Mouse (Mus musculus): ENCODE measurements around the gene Ube2ql1. TPM values are rescaled to one million over a fixed set of nuclear protein-coding genes. Genes with fewer than 3 reads are reported as not detected.

Gene Ube2ql1
- total RNA-seq, 2 experiments from 2014 or later = 183 to 189 TPM

- DNase-seq (ENCODE audit: low spot score in 2 of 2) = no peak
Observed at GRCm38 (mm10) chr13:69717860-69718598, 21.7 kb downstream of the Ube2ql1 start.

- DNase-seq (ENCODE audit: low spot score in 2 of 2) = no peak
Observed at GRCm38 (mm10) chr13:69708236-69708635, 31.5 kb downstream of the Ube2ql1 start.

GRCm38 (mm10) chr13:69707496-69707895, 32.2 kb downstream of the Ube2ql1 start:
- no peak for DNase-seq (ENCODE audit: low spot score in 2 of 2)

GRCm38 (mm10) chr13:69706919-69707318, 32.8 kb downstream of the Ube2ql1 start:
- no peak for DNase-seq (ENCODE audit: low spot score in 2 of 2)

DNA sequence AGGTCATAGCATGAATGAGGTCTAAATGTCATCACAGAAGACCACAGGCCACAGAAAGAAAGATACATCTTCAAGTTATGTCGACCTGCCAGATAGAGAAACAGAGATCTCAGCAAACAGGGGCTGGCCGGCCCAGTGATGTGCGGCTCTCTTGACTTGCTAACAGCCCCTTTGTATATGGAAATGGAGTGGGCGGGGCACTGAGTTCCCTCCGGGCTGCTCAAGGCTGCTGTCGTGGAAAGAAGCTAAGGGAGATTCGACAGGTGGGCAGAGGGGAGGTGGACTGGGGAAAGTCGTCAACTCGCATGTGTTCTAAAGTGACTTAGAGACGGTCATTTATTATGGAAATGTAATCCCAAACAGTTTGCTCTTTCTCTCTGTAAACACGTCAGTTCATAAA, 36.2 kb downstream of the Ube2ql1 start:
- no peak for DNase-seq (ENCODE audit: low spot score in 2 of 2)

DNA sequence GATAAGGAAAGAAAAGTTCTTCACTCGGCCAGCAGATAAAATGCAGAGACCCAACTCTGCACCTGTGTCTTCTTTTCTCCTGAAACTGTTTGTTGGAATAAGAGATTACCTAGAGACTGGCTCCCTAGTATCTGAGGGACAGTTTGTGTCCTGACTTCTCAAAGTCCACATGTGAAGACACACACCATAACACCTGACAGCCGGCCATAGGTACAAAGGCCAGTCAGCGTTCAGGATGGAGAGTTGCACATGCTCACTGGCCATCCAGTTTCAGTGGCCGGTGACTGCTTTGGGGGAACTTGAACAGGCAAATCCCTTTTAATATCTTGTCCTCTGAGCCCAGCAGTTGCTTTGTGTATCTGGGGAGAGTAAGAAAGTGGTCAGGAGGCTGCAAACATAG, 38.3 kb downstream of the Ube2ql1 start:
- no peak for DNase-seq (ENCODE audit: low spot score in 2 of 2)

- no peak for DNase-seq (ENCODE audit: low spot score in 2 of 2)
Observed at GRCm38 (mm10) chr13:69700827-69701226, 38.9 kb downstream of the Ube2ql1 start.

- peak; percentile 74 to 86 for DNase-seq (ENCODE audit: low spot score in 2 of 2)
Observed at GRCm38 (mm10) chr13:69696333-69696991, 43.2 kb downstream of the Ube2ql1 start.

GRCm38 (mm10) chr13:69691074-69691473, 48.6 kb downstream of the Ube2ql1 start:
- DNase-seq (ENCODE audit: low spot score in 2 of 2) = peak in 1 of 2 experiments; percentile 45

DNA sequence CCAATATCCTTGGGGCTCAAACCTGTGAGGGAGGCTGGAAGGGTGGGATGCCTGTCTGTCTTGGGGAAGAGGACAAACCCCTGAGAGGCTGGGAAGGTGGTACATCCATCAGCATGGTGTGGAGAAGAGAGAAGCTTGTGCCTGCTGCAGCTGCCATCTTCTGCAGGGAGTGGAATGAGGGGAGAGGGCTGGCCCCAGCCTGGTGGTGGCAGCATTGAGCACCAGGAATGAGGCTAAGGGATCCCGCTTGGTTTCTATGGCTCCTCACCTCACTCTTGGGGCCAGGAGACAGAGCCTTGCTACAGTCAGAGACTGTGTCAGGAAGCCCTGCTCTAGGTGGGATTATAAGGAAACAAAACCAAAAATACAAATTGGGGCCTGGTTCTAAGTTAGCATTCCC, 52.7 kb downstream of the Ube2ql1 start:
- no peak for DNase-seq (ENCODE audit: low spot score in 2 of 2)

DNA sequence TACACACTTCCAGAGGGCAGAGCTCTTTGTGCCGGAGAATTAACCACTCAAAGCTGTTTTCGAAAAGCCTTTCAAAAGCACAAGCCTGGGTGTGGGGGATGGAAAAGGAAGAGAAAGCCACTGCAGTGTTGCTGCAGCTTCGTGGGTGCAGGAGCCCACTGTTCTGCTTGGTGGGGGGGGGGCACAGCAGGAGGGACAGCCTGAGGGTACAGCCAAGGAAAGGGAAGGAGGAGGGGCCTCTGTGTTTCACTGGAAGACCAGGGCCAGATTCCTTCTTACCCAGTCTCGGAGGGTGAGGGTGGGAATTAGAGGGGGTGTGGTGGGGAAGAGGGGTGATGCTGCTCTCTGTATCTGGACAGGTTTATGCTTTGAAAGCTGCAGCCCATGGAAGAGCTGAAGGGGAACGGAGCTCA, 54.3 kb downstream of the Ube2ql1 start:
- DNase-seq (ENCODE audit: low spot score in 2 of 2) = no peak

DNA sequence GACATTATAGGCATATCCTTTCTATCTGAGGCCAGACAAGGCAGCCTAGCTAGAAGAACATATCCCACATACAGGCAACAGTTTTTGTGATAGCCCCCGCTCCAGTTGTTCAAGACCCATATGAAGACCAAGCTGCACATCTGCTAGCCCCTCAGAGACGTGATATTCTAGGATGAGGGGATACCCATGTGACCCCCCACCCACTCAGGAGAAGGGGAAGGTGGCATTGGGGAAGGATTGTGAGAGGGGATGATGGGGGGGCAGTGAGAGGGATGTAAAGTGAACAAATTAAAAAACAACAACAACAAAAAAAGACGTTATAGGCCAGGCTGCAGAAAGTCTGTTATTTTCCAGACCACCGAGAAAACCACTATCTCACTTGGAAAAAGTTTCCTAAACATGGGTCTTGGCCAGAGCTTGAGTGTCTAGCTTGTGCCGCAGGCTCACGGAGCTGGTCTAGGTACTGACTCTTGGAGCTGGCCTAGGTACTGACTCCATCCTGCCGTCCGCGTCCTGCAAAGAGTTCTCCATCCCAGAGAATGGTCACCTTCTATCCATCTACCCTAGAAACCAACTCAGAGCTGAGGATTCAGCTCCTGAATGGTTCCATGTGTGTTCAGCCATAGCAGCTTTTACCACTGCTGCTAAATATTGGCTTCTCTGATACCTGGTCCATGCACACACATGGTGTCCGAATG, 65.6 kb downstream of the Ube2ql1 start:
- DNase-seq (ENCODE audit: low spot score in 2 of 2) = no peak

DNA sequence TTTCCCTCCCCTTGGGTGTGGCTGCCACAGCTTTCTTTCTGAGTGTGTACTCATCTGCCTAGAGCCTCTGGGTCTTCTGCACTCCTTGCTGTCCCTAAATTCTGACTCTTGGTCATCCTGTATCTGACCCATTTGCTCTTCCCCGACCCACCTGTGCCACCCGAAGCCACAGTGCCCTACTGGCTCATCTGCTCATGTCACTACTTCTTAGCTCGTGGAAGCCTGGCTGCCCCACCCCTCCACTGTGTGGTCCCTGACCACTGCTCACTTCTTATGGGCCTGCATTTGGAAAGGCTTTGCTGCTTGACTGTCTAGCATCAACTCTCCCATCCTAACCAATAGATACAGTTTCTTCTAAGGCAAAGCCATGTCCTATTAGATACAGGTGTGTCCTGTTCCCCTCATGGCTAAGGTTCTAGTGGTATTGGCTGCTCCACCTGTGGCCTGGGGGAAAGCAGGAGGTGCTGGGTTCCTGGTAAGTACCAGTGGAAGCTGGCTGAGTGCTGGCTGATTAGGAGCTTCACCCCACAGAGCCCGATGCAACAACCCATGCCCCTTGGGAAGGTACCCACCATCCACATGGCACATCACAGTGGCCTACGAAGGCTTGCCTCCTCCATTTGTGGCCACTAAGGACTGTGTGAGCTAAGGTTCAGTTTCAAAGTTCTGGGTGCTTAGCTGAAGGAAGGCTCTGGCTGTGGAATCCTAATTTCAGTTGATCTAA, 66.3 kb downstream of the Ube2ql1 start:
- no peak for DNase-seq (ENCODE audit: low spot score in 2 of 2)

DNA sequence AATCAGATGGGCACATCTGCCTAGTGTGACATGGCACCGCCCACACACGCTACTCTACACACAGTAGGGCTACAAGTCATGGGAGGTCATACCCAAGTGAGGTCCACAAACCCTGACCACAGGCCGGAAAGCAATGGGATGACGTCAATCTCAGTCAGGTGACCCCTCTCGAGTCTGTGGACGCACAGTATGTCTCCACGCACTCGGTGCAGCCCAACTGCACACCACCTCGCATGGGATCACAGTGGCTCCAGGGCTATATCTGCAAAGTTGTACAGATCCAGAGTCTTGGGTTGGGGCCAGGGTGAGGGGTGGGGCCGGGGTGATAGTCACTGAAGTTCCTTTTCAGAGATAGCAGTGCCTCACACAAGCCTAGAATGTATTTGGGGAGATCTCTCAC, 67.1 kb downstream of the Ube2ql1 start:
- no peak for DNase-seq (ENCODE audit: low spot score in 2 of 2)

- no peak for DNase-seq (ENCODE audit: low spot score in 2 of 2)
Observed at GRCm38 (mm10) chr13:69672121-69672520, 67.6 kb downstream of the Ube2ql1 start.

DNA sequence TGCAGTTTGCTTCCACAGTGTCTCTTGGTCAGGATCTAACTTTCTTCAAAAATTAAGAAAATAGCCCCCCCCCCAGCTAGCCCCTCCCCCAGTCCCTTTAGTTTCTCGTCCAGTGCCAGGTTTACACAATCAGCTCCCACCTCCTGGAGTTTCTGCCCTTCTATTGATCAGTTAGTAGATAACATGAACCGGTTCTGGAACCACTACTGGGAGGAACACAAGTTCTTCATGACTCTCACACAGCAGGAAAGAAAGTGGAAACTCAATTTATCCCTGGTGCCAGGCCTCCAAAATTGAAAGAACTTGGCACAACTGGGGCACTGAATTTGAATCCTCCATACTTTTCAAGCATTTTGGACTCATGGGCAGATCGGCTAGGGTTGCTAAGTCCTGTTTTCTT, 85.2 kb downstream of the Ube2ql1 start:
- DNase-seq (ENCODE audit: low spot score in 2 of 2) = no peak

Other genes starting within 250 kb of the Ube2ql1 start
- gene Nsun2, start 206.1 kb downstream of the Ube2ql1 start, total RNA-seq (2021) = 10 to 100 TPM; 72.2 to 75.5 TPM
- gene Tent4a, start 205.3 kb downstream of the Ube2ql1 start, total RNA-seq (2021) = 10 to 100 TPM; 38.0 to 38.2 TPM
- gene Srd5a1, start 128.4 kb downstream of the Ube2ql1 start, total RNA-seq (2021) = 10 to 100 TPM; 17.0 to 17.3 TPM
- 10 to 100 TPM; 71.2 to 73.4 TPM for gene Med10, start 62.5 kb upstream of the Ube2ql1 start, total RNA-seq (2021)